ENCODE assay signal across 13 mouse cellular contexts in the genomic region with DNA sequence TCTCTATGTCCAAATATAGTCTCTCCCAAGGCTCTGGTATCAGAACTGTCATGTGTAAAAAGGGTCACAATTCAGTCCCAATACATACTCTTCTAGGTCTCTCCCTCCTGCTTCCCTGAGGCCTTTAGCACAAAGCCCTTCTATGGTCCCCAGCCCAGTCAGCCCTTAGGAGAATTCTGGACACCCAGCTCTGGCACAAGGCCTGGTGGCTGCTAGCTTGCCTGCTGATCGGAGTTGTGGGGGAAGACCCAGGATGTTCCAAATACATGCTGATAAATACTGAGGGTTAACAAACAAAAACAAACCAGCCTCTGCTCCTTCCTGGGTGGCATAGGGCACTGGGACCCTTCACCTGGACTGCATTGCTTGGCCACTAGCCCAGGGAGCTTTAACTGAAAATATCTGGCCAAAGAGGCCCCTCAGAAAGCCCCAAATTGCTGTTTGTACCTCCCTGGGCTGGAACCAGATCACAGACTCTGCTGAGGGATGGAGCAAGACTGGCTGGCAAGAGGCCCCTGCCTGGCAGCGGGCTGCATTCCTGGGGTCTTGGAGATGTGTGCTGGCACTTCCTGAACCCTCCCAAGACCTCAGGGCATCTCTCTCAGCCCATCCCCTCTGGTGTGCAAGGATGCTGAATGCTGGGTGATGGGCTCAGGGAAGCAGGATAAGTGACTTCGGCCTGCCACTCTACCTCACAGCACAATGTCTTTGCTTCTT.
DNase-seq lines count a peak whose midpoint lies in the region; ATAC-seq lines count a peak whose summit lies in the region.
"Had no signal": no experiment of that assay in that cellular context is flagged by ENCODE, and none has a peak within 500 bp of the region (broad histone marks: within the 10 kb centered on the region; RNA-seq: fewer than 3 reads in every experiment).

No protein-coding gene starts in this region.

- H3K4me2 ChIP-seq in embryonic facial prominence, embryonic 13.5 days = no peak overlapping the region
- H3K4me2 ChIP-seq in hindbrain, embryonic 15.5 days = no peak overlapping the region
- H3K4me2 ChIP-seq in hindbrain, embryonic 13.5 days = no peak overlapping the region
- H3K4me2 ChIP-seq in neural tube, embryonic 14.5 days (ENCODE audit: low read depth, low read length) = no peak overlapping the region
- H3K4me2 ChIP-seq in embryonic facial prominence, embryonic 14.5 days (ENCODE audit: low read depth, low read length) = no peak overlapping the region
- H3K4me2 ChIP-seq: lung, embryonic 14.5 days had no signal

- ATAC-seq in embryonic facial prominence, embryonic 13.5 days (ENCODE audit: insufficient number of reproducible peaks, insufficient read depth, low FRiP score, low TSS enrichment, low read depth) = no peak
- ATAC-seq in hindbrain, embryonic 15.5 days (ENCODE audit: low FRiP score, low read depth) = peak; percentile 79
- ATAC-seq in hindbrain, embryonic 13.5 days (ENCODE audit: low FRiP score) = no peak
- peak; percentile 24; the same call in 1 of the 2 replicates for ATAC-seq in neural tube, embryonic 14.5 days (ENCODE audit: low read depth)
- no peak for ATAC-seq in embryonic facial prominence, embryonic 14.5 days (ENCODE audit: low read depth)
- no peak for ATAC-seq in megakaryocyte-erythroid progenitor cell, adult 5-6 weeks (replicated peaks; ENCODE audit: low FRiP score, low TSS enrichment, poor library complexity, severe bottlenecking)

- H3K36me3 ChIP-seq in embryonic facial prominence, embryonic 13.5 days = no peaks in the 10 kb centered on the region
- no peaks in the 10 kb centered on the region for H3K36me3 ChIP-seq in embryonic facial prominence, embryonic 10.5 days (replicated peaks)
- no peaks in the 10 kb centered on the region for H3K36me3 ChIP-seq in hindbrain, embryonic 15.5 days
- H3K36me3 ChIP-seq in hindbrain, embryonic 13.5 days = no peaks in the 10 kb centered on the region
- H3K36me3 ChIP-seq in neural tube, embryonic 14.5 days (ENCODE audit: control insufficient read depth, insufficient read depth, low read length) = no peaks in the 10 kb centered on the region
- H3K36me3 ChIP-seq in embryonic facial prominence, embryonic 14.5 days (ENCODE audit: control insufficient read depth, insufficient read depth, low read length) = no peaks in the 10 kb centered on the region

- H3K9me3 ChIP-seq in embryonic facial prominence, embryonic 13.5 days = no peaks in the 10 kb centered on the region
- no peaks in the 10 kb centered on the region for H3K9me3 ChIP-seq in embryonic facial prominence, embryonic 10.5 days
- H3K9me3 ChIP-seq in hindbrain, embryonic 15.5 days = no peaks in the 10 kb centered on the region
- H3K9me3 ChIP-seq in hindbrain, embryonic 13.5 days = no peaks in the 10 kb centered on the region
- H3K9me3 ChIP-seq in neural tube, embryonic 14.5 days (ENCODE audit: control insufficient read depth, low read length) = no peaks in the 10 kb centered on the region
- H3K9me3 ChIP-seq in embryonic facial prominence, embryonic 14.5 days (ENCODE audit: control insufficient read depth, low read length) = no peaks in the 10 kb centered on the region

- H3K27me3 ChIP-seq in embryonic facial prominence, embryonic 13.5 days = no peaks in the 10 kb centered on the region
- H3K27me3 ChIP-seq in embryonic facial prominence, embryonic 10.5 days (replicated peaks; ENCODE audit: low read depth, poor library complexity, severe bottlenecking) = no peaks in the 10 kb centered on the region; the same call in 1 of the 2 replicates
- no peaks in the 10 kb centered on the region for H3K27me3 ChIP-seq in hindbrain, embryonic 15.5 days
- no peaks in the 10 kb centered on the region for H3K27me3 ChIP-seq in hindbrain, embryonic 13.5 days
- H3K27me3 ChIP-seq in neural tube, embryonic 14.5 days (ENCODE audit: control insufficient read depth, insufficient read depth, low read length) = no peaks in the 10 kb centered on the region
- no peaks in the 10 kb centered on the region for H3K27me3 ChIP-seq in embryonic facial prominence, embryonic 14.5 days (replicated peaks; ENCODE audit: control insufficient read depth, insufficient read depth, low read length)

- H3K27ac ChIP-seq in embryonic facial prominence, embryonic 13.5 days = 0 out of 2 replicates have a peak overlapping the region, but pooled peaks have one; percentile 16
- H3K27ac ChIP-seq in embryonic facial prominence, embryonic 10.5 days (replicated peaks) = no peak overlapping the region
- no peak overlapping the region for H3K27ac ChIP-seq in hindbrain, embryonic 15.5 days (replicated peaks)
- H3K27ac ChIP-seq in hindbrain, embryonic 13.5 days = no peak overlapping the region
- H3K27ac ChIP-seq in neural tube, embryonic 14.5 days (ENCODE audit: low read depth, low read length) = no peak overlapping the region
- no peak overlapping the region for H3K27ac ChIP-seq in embryonic facial prominence, embryonic 14.5 days (replicated peaks; ENCODE audit: low read depth, low read length)
- H3K27ac ChIP-seq: heart, adult 2 months had no signal

- WGBS in embryonic facial prominence, embryonic 13.5 days = 62% methylated on average over 3 of the region's 3 CpGs
- WGBS in embryonic facial prominence, embryonic 10.5 days = 74% methylated on average over 3 of the region's 3 CpGs
- 78% methylated on average over 3 of the region's 3 CpGs for WGBS in hindbrain, embryonic 15.5 days
- WGBS in hindbrain, embryonic 13.5 days = 83% methylated on average over 3 of the region's 3 CpGs
- 87% methylated on average over 3 of the region's 3 CpGs for WGBS in neural tube, embryonic 14.5 days
- WGBS in embryonic facial prominence, embryonic 14.5 days = 67% methylated on average over 3 of the region's 3 CpGs

- no peak overlapping the region for H3K9ac ChIP-seq in embryonic facial prominence, embryonic 13.5 days
- no peak overlapping the region for H3K9ac ChIP-seq in hindbrain, embryonic 15.5 days
- no peak overlapping the region for H3K9ac ChIP-seq in hindbrain, embryonic 13.5 days
- no peak overlapping the region for H3K9ac ChIP-seq in neural tube, embryonic 14.5 days (replicated peaks; ENCODE audit: low read depth, low read length)
- no peak overlapping the region for H3K9ac ChIP-seq in embryonic facial prominence, embryonic 14.5 days (ENCODE audit: low read depth, low read length)
- H3K9ac ChIP-seq: lung, embryonic 14.5 days had no signal

- no peak overlapping the region for H3K4me3 ChIP-seq in embryonic facial prominence, embryonic 13.5 days
- no peak overlapping the region for H3K4me3 ChIP-seq in embryonic facial prominence, embryonic 10.5 days
- no peak overlapping the region for H3K4me3 ChIP-seq in hindbrain, embryonic 15.5 days
- no peak overlapping the region for H3K4me3 ChIP-seq in hindbrain, embryonic 13.5 days
- no peak overlapping the region for H3K4me3 ChIP-seq in neural tube, embryonic 14.5 days (ENCODE audit: low read depth, low read length)
- no peak overlapping the region for H3K4me3 ChIP-seq in embryonic facial prominence, embryonic 14.5 days (ENCODE audit: low read depth, low read length)
- H3K4me3 ChIP-seq: heart, adult 2 months had no signal

- peaks cover 17% of the 10 kb centered on the region for H3K4me1 ChIP-seq in embryonic facial prominence, embryonic 13.5 days
- H3K4me1 ChIP-seq in embryonic facial prominence, embryonic 10.5 days = peaks cover 8% of the 10 kb centered on the region; the same call in 1 of the 2 replicates
- peaks cover 4% of the 10 kb centered on the region; the same call in 1 of the 2 replicates for H3K4me1 ChIP-seq in hindbrain, embryonic 15.5 days (replicated peaks)
- peaks cover 9% of the 10 kb centered on the region; the same call in 1 of the 2 replicates for H3K4me1 ChIP-seq in hindbrain, embryonic 13.5 days (replicated peaks)
- no peaks in the 10 kb centered on the region for H3K4me1 ChIP-seq in neural tube, embryonic 14.5 days (ENCODE audit: control insufficient read depth, insufficient read depth, low read length)
- peaks cover 11% of the 10 kb centered on the region; the same call in 1 of the 2 replicates for H3K4me1 ChIP-seq in embryonic facial prominence, embryonic 14.5 days (ENCODE audit: control insufficient read depth, insufficient read depth, low read length)

- DNase-seq in embryonic facial prominence, embryonic 10.5 days (ENCODE audit: low spot score) = no peak
- DNase-seq in neural tube, embryonic 10.5 days (ENCODE audit: extremely low spot score, low spot score) = no peak
- peak; percentile 43 for DNase-seq in embryonic facial prominence, embryonic 14.5 days (ENCODE audit: low spot score)
- DNase-seq: adrenal gland, postnatal 10 days; B cell, adult 2 months; heart, adult 2 months; heart, postnatal 14 days had no signal

Comparison
In these comparisons a context has a peak if more than half of its experiments do, and no peak if none do; other contexts are left out.
1. ATAC-seq: peak in hindbrain, embryonic 15.5 days (single experiment) and neural tube, embryonic 14.5 days (single experiment); none in embryonic facial prominence, embryonic 13.5 days (single experiment), hindbrain, embryonic 13.5 days (single experiment), embryonic facial prominence, embryonic 14.5 days (single experiment) and megakaryocyte-erythroid progenitor cell, adult 5-6 weeks (single experiment).